Mouse (Mus musculus) sigmoid colon, adult 10 weeks (tissue): ENCODE data around the gene Hist1h3b. TPM values are rescaled to one million over a fixed set of nuclear protein-coding genes. Genes with fewer than 3 reads are reported as not detected.

Source experiments
- polyA plus RNA-seq: library from polyadenylated mRNA; stranded (reverse); fragments of 350-450 nt; fragmentation: Illumina TruSeq; extraction: RNeasy Lipid Tissue Mini Kit (QIAGEN cat#74804); gene quantifications from one replicate; pipeline ENCODE4 v1.2.3, GENCODE M21; 2014; ENCODE audit warnings: low read depth, low replicate concordance

Hist1h3b gene
- not detected for polyA plus RNA-seq

DNA sequence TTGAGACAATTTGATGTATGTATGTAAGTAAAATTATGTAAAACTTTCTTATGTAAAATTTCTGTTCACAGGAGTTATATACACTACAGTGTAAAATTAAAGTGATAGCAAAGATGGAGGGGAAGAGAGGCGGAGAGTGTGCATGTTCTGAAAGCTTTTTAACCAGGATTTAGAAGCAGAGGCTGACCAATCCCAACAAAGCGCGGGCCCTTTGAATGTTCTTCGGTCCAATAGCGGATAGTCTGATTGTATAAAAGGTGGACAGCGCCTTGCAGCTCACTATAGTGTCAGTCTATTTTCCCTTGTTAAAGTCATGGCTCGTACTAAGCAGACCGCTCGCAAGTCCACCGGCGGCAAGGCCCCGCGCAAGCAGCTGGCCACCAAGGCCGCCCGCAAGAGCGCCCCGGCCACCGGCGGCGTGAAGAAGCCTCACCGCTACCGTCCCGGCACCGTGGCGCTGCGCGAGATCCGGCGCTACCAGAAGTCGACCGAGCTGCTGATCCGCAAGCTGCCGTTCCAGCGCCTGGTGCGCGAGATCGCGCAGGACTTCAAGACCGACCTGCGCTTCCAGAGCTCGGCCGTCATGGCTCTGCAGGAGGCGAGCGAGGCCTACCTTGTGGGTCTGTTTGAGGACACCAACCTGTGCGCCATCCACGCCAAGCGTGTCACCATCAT is at the start of gene Hist1h3b:
Gene Hist1h3b, plus strand, starts transcription at position 201 of the 675 bp plus-strand sequence.

DNA sequence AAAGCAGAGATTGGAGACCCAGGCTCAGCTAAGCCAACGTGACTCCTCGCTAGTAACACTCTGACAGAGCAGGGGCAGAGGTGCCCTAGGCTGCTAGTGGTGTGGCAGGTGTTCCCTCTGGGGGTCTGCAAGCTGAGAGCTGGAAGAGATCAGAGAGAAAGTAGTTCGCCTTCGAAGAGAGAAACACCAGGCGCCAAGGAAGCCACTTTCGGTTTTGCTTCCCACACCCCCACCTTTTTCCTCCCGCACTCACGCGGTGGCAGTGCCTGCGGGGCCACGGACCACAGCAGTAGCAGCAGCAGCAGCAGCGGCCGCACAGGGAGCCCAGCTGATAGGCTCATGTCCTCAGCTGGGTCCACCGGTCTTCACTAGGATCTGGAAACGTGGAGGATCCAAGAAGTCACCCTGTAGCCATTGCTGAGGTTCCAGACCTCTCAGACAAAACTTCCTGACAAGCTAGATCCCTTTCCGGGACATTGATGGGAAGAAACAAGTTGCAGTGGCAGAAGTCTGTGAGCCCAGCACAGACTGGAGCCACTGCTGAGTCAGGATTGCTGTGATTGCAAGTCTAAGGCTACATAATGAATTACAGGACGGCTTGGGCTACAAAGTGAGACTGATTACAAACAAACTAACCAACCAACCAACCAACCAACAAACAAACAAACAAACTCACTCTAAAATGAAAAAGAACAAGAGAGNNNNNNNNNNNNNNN is 41.5 kb upstream of the Hist1h3b start, which contains the start of gene Hfe:
Gene Hfe, minus strand, starts transcription at position 481 of the 716 bp plus-strand sequence.

DNA sequence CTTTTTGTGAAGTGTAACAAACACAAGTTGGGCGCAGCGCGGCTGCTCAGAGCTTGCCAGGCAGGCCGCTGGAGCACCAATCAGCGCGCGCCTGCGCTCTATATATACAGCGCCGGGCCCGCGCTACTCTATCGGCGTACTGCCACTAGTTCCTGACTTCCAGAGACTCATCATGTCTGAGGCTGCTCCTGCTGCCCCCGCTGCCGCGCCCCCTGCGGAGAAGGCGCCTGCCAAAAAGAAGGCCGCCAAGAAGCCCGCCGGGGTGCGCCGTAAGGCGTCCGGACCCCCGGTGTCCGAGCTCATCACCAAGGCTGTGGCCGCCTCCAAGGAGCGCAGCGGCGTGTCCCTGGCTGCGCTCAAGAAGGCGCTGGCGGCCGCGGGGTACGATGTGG is 13.4 kb upstream of the Hist1h3b start, which contains the start of gene Hist1h1c:
Gene Hist1h1c, plus strand, starts transcription at position 132 of the 392 bp plus-strand sequence.

DNA sequence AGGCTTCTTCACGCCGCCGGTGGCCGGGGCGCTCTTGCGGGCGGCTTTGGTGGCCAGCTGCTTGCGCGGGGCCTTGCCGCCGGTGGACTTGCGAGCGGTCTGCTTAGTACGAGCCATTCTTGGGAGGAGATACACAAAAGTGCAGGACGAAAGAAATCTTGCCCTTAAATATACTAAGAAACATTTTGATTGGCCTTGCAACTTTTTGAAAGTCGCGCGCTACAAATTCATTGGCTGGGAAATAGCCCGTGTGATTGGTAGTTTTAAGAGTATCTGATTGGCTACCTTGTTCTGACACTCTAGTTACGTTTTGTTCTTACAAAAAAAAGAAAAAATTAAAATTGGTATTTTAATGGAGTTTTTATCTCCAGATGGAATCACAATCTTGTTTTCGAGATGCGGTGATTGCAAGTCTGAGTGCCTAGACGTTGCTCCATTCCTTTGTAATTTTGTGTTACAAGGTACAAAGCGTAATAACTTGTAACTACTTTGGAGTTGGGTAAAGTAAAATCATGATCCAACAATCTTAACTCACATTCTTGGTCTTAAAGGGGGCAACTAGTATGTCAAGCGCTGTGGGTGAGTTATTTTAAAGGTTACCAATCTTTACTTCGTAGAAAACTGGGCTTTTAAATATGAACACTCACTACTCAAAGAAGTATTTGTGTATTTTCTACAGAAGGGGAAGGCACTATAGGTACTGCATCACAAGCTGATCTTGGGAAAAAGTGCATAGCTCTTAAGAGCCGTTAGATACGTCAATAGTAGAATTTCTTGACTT is 6.5 kb upstream of the Hist1h3b start, which contains the start of gene Hist1h3c:
Gene Hist1h3c, minus strand, starts transcription at position 222 of the 781 bp plus-strand sequence.

DNA sequence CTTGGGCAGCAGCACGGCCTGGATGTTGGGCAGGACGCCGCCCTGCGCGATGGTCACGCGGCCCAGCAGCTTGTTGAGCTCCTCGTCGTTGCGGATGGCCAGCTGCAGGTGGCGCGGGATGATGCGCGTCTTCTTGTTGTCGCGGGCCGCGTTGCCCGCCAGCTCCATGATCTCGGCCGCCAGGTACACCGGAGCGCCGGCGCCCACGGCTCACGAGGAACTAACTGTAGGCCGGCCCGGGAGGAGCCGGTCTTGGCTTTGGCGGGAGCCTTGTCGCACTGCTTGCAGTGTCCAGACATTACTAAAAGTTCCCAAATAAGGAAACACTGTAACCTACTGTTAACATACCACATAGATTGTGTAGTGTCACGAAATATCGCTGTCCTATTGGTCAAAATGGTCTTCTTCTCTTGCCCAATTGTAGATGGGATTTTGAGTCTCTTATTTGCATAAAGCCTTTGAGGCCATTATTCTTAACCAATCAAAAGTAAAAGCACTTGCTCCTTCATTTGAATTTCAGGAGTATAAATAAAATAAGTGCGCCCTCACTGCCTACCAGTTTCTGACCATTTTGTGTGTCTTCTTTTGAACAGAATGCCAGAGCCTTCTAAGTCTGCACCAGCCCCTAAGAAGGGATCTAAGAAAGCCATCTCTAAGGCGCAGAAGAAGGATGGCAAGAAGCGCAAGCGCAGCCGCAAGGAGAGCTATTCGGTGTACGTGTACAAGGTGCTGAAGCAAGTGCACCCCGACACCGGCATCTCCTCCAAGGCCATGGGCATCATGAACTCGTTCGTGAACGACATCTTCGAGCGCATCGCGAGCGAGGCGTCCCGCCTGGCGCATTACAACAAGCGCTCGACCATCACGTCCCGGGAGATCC is 5.6 kb upstream of the Hist1h3b start, which contains the start of gene Hist1h2bb:
Gene Hist1h2bb, plus strand, starts transcription at position 534 of the 880 bp plus-strand sequence.

DNA sequence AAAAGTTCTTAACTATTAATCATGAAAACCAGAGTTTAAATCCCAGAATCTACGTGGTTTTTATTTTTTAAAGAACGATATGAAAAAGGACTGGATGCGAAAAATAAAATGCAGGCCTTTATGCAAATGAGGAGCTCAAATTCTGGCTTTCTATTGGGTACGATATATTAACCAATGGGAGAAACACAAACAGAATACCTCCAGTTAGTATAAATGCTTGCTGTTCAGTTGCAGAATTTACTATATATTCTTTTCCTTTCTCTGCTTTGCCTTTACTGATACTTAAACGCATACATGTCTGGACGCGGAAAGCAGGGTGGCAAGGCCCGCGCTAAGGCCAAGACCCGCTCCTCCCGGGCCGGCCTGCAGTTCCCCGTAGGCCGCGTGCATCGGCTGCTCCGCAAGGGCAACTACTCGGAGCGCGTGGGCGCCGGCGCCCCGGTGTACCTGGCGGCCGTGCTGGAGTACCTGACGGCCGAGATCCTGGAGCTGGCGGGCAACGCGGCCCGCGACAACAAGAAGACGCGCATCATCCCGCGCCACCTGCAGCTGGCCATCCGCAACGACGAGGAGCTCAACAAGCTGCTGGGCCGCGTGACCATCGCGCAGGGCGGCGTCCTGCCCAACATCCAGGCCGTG is 1.1 kb upstream of the Hist1h3b start, which contains the start of gene Hist1h2ab:
Gene Hist1h2ab, plus strand, starts transcription at position 288 of the 639 bp plus-strand sequence.

DNA sequence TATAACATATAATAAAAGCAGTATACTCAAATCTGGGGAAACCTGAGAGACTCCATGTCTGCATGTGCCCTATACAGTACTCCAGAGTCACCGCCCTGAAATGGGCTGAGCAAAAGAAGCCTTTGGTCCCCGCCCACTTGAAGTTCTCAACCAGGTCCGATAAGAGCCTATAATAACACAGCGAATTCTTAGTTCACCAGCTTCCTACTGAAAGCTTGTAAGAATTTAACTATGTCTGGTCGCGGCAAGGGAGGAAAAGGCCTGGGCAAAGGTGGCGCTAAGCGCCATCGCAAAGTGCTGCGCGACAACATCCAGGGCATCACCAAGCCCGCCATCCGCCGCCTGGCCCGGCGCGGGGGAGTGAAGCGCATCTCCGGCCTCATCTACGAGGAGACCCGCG is 4.7 kb downstream of the Hist1h3b start, which contains the start of gene Hist1h4b:
Gene Hist1h4b, plus strand, starts transcription at position 224 of the 400 bp plus-strand sequence.

DNA sequence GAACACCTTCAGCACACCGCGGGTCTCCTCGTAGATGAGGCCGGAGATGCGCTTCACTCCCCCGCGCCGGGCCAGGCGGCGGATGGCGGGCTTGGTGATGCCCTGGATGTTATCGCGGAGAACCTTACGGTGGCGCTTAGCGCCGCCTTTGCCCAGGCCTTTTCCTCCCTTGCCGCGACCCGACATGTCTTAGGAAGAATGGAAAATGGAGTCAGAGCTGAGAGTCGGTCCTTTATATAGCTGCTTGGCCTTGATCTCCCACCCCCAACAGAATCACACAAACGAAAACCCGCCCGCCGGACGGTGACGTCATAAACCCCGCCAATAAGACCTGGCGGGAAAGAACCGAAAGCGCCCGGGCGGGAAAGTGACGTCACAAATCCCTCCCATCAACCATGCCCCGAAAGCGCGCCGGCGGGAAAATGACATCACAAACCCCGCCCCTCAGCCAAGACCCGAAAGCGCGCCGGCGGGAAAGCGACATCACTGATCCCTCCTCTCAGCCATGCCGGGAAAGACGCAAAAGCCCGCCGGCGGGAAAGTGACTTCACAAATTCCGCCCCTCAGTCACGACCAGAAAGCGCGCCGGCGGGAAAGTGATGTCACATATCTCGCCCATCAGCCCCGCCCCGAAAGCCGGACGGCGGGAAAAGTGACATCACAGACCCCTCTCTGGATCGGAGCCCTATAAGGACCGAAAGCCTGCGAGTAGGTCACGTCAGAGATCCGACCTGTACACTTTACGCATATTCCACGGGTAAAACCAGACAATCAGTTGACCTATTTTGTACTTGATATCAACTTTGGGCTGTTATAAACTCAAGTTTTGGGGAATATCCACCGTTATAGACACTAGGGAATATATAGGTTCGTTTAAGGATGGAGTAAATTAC is 9.2 kb downstream of the Hist1h3b start, which contains the start of gene Hist1h4a:
Gene Hist1h4a, minus strand, starts transcription at position 259 of the 893 bp plus-strand sequence.

DNA sequence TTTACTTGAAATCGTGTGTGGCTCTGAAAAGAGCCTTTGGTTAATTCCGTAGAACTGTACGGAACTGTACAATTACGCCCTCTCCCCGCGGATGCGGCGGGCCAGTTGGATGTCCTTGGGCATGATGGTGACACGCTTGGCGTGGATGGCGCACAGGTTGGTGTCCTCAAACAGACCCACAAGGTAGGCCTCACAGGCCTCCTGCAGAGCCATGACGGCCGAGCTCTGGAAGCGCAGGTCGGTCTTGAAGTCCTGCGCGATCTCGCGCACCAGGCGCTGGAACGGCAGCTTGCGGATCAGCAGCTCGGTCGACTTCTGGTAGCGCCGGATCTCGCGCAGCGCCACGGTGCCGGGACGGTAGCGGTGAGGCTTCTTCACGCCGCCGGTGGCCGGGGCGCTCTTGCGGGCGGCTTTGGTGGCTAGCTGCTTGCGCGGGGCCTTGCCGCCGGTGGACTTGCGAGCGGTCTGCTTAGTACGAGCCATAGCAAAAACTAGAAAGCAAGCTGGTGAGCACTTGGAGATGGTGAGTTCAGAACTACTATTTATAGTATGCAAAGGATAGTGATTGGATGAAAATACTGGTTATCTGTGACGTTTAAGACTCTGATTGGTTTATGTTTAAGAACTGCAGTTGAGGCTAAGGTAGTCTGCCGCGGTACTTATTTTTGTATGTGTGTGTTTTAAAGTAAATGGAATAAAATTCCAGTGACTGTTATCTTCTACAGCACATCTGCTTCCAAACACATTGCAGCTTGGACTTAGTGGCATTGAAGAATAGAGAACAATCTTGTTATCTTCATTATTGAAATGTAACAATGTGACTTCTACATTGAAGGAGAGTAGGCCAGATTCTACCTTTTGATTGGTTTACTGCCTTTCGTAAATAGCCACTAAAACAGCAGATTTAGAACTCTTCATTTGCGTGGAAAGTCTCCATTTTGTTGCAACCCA is 10.1 kb downstream of the Hist1h3b start, which contains the start of gene Hist1h3a:
Gene Hist1h3a, minus strand, starts transcription at position 516 of the 951 bp plus-strand sequence.

DNA sequence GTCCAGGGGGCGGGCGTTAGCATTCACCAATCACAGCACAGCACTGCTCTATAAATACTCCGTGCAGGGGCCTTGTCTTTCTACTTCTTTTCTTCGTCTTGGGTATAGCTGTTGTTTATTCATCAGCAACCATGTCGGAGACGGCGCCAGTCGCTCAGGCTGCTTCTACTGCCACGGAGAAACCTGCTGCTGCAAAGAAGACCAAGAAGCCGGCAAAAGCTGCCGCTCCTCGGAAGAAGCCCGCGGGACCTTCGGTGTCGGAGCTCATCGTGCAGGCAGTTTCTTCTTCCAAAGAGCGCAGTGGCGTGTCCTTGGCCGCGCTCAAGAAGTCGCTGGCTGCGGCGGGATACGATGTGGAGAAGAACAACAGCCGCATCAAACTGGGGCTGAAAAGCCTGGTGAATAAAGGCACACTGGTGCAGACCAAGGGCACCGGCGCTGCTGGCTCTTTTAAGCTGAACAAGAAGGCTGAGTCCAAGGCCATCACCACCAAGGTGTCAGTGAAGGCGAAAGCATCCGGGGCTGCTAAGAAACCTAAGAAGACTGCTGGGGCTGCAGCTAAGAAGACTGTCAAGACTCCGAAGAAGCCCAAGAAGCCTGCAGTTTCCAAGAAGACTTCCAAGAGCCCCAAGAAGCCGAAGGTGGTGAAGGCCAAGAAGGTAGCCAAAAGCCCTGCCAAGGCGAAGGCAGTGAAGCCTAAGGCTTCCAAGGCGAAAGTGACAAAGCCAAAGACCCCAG is 11.7 kb downstream of the Hist1h3b start, which contains the start of gene Hist1h1a:
Gene Hist1h1a, plus strand, starts transcription at position 81 of the 738 bp plus-strand sequence.

DNA sequence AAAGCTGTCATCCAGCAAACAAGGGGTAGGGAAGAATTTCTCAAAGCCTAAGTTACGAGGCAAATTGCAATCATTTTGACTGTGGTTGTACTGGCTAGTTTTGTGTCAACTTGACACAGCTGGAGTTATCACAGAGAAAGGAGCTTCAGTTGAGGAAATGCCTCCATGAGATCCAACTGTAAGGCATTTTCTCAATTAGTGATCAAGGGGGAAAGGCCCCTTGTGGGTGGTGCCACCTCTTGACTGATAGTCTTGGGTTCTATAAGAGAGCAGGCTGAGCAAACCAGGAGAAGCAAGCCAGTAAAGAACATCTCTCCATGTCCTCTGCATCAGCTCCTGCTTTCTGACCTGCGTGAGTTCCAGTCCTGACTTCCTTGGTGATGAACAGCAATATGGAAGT is 17.5 kb downstream of the Hist1h3b start, which contains the start of gene Trim38:
Gene Trim38, plus strand, starts transcription at position 301 of the 400 bp plus-strand sequence.

Other genes with a start within 250 kb of the Hist1h3b start
- not detected for gene Hist1h4h, start 221.2 kb upstream of the Hist1h3b start, polyA plus RNA-seq
- gene Hist1h2af, start 218.4 kb upstream of the Hist1h3b start, polyA plus RNA-seq = not detected
- not detected for gene Hist1h3g, start 216.8 kb upstream of the Hist1h3b start, polyA plus RNA-seq
- 2.1 TPM for gene Hist1h2bh, start 208.9 kb upstream of the Hist1h3b start, polyA plus RNA-seq
- gene Hist1h3f, start 208.2 kb upstream of the Hist1h3b start, polyA plus RNA-seq = not detected
- not detected for gene Hist1h4f, start 200.6 kb upstream of the Hist1h3b start, polyA plus RNA-seq
- 3.9 TPM for gene Hist1h1d, start 199.0 kb upstream of the Hist1h3b start, polyA plus RNA-seq
- gene Hist1h3e, start 189.9 kb upstream of the Hist1h3b start, polyA plus RNA-seq = not detected
- gene Hist1h2ae, start 181.0 kb upstream of the Hist1h3b start, polyA plus RNA-seq = not detected
- 3.6 TPM for gene Hist1h2bg, start 180.9 kb upstream of the Hist1h3b start, polyA plus RNA-seq
- gene Hist1h2bf, start 178.1 kb upstream of the Hist1h3b start, polyA plus RNA-seq = not detected
- gene Hist1h2ad, start 177.9 kb upstream of the Hist1h3b start, polyA plus RNA-seq = not detected
- gene Hist1h3d, start 176.5 kb upstream of the Hist1h3b start, polyA plus RNA-seq = 6.7 TPM
- gene Hist1h4d, start 170.7 kb upstream of the Hist1h3b start, polyA plus RNA-seq = 2.3 TPM
- gene Hist1h2be, start 131.1 kb upstream of the Hist1h3b start, polyA plus RNA-seq = 16.9 TPM
- gene Hist1h1e, start 129.7 kb upstream of the Hist1h3b start, polyA plus RNA-seq = 6.3 TPM
- 9.6 TPM for gene Hist1h2ac, start 68.3 kb upstream of the Hist1h3b start, polyA plus RNA-seq
- 364 TPM for gene Hist1h2bc, start 68.1 kb upstream of the Hist1h3b start, polyA plus RNA-seq
- gene Hist1h1t, start 56.5 kb upstream of the Hist1h3b start, polyA plus RNA-seq = not detected
- gene Hist1h4c, start 53.8 kb upstream of the Hist1h3b start, polyA plus RNA-seq = 2.2 TPM
- gene Hfe, start 41.4 kb upstream of the Hist1h3b start, polyA plus RNA-seq = 13.2 TPM
- 96.7 TPM for gene Hist1h1c, start 13.5 kb upstream of the Hist1h3b start, polyA plus RNA-seq
- not detected for gene Hist1h3c, start 6.7 kb upstream of the Hist1h3b start, polyA plus RNA-seq
- not detected for gene Hist1h2bb, start 5.5 kb upstream of the Hist1h3b start, polyA plus RNA-seq
- gene Hist1h2ab, start 1.1 kb upstream of the Hist1h3b start, polyA plus RNA-seq = not detected
- not detected for gene Hist1h4b, start 4.7 kb downstream of the Hist1h3b start, polyA plus RNA-seq
- not detected for gene Hist1h4a, start 9.0 kb downstream of the Hist1h3b start, polyA plus RNA-seq
- gene Hist1h3a, start 10.1 kb downstream of the Hist1h3b start, polyA plus RNA-seq = not detected
- not detected for gene Hist1h1a, start 11.4 kb downstream of the Hist1h3b start, polyA plus RNA-seq
- 1.1 TPM for gene Trim38, start 17.6 kb downstream of the Hist1h3b start, polyA plus RNA-seq
- 0.76 TPM for gene Slc17a2, start 54.7 kb downstream of the Hist1h3b start, polyA plus RNA-seq
- gene Slc17a3, start 87.2 kb downstream of the Hist1h3b start, polyA plus RNA-seq = 0.25 TPM
- gene Slc17a1, start 115.5 kb downstream of the Hist1h3b start, polyA plus RNA-seq = not detected
- gene Slc17a4, start 162.7 kb downstream of the Hist1h3b start, polyA plus RNA-seq = 85.4 TPM
- not detected for gene Hist1h2ba, start 181.9 kb downstream of the Hist1h3b start, polyA plus RNA-seq
- not detected for gene Hist1h2aa, start 182.2 kb downstream of the Hist1h3b start, polyA plus RNA-seq
- gene Scgn, start 238.9 kb downstream of the Hist1h3b start, polyA plus RNA-seq = 8.8 TPM